Mouse (Mus musculus) kidney, adult 8-10 months (tissue): ENCODE data around the gene Kcnj9.

Experiments
- DNase-seq, 2 experiments: peaks; one replicate each; pipeline ENCODE4 v3.0.0; 2022

Gene Kcnj9

DNA sequence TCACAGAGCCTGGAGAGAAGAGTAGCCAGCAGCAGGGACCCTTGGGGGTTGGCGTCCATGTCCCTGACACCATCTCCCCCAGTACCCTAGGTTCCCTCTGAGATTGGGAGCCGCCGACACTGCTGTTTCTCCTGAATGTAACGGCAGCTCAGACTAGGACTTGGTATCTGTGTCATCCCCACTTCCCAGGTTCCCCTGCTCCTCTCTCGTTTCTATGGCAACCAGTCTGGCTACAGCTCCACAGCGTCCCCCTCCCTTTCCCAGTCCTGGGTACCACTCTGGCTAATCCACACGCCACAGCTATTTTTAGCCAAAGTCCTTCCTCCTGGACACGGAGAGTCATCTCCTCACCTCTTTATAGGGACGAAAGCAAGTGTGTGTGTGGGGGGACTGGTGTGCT is at the start of gene Kcnj9:
TSS of gene Kcnj9 (minus strand) at position 188 of the 400 bp plus-strand sequence.
- no peak for DNase-seq

DNA sequence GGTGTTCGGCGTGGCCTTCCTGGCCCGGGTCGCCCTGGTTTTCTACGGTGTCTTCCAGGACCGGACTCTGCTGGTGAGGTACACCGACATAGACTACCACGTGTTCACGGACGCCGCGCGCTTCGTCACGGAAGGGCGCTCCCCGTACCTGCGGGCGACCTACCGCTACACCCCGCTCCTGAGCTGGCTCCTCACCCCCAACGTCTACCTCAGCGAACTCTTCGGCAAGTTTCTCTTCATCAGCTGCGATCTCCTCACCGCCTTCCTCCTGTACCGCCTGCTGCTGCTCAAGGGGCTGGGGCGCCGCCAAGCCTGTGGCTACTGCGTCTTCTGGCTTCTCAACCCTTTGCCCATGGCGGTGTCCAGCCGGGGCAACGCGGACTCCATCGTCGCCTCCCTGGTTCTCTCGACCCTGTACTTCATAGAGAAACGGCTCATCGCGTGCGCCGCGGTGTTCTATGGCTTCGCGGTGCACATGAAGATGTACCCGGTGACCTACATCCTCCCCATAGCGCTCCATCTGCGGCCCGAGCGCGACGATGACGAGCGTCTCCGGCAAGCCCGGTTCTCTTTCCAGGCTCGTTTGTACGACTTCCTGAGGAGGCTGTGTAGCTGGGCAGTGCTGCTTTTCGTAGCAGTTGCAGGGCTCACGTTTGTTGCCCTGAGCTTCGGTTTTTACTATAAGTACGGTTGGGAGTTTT is 47.8 kb upstream of the Kcnj9 start:
- peak in 1 of 2 experiments; percentile 21 for DNase-seq

DNA sequence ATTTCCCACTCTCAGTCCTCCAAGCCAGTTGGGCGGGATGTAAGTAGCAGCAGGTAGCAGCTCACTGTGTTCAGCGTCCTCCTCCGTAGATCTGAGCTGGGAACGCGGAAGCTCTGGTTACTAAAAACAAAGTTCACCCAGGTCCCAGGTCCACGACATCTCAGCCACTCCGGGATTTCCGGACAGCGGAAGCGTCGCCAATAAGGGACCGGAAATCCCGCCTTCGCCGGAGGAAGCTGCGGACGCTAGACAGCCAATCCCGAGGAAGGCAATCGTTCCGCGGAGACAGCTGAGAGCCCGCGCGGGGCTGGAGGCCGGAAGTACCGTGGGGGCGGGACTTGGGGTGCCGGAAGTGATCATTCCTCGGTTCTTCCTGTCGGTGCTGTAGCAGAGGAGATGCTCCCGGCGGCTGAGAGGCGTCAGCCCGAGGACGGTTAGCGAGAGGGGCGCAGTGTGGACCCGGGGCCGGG is 47.1 kb upstream of the Kcnj9 start, which contains the start of gene Pigm:
TSS of gene Pigm (plus strand) at position 349 of the 470 bp plus-strand sequence.
- DNase-seq: peak; percentile 98

DNA sequence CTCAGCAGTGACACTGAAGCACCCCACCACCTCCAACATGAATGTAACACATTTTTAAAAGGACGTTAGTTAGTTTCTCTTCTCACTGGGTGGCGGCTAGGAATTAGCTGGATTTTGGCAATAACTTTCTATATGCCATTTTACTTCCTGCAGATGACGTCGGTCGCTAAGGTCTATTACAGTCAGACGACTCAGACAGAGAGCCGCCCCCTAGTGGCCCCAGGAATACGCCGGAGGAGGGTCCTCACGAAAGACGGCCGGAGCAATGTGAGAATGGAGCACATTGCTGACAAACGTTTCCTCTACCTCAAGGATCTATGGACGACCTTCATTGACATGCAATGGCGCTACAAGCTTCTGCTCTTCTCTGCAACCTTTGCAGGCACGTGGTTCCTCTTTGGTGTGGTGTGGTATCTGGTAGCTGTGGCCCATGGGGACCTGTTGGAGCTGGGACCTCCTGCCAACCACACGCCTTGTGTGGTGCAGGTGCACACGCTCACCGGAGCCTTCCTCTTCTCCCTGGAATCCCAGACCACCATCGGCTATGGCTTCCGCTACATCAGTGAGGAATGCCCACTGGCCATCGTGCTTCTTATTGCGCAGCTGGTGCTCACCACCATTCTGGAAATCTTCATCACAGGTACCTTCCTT is 39.8 kb upstream of the Kcnj9 start:
- no peak for DNase-seq

DNA sequence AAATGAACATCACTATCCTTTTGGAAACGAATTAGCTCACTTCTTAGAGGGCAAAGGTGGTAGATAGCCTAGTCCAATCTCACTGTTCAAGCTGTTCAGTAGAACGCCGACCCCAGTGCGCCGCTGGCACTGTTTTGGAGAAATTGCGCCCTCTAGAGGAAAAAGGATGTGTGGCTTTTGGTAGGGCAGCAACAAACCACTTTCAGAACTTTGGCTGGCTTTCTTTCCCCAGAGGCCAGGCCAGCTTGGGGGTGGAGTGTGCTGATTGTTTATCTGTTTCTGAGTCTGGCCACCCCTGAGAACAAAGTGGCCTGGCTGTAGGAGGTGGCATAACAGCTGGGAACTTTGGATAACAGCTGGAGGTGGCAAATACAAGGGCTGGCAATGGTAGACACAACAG is 35.6 kb upstream of the Kcnj9 start:
- peak in 1 of 2 experiments; percentile 49 for DNase-seq

DNA sequence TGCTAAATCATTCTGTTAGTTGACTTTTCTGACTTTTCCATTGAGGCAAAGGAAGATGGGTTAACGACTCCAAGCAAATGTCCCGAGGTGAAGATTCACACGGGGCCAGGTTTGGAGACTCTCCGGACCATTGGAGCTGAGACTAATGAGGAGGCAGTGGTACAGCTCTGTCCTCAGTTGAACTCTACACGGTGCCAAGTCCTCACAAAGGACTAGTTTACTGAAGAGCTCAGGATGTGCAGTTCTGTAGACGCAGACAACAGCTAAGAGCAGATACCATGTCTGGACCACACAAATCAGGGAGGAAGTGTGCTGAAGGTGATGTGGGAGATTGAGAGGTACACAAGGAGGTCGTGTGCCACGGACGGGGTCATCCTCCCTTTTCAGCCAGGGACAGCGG is 29.2 kb upstream of the Kcnj9 start:
- no peak for DNase-seq

DNA sequence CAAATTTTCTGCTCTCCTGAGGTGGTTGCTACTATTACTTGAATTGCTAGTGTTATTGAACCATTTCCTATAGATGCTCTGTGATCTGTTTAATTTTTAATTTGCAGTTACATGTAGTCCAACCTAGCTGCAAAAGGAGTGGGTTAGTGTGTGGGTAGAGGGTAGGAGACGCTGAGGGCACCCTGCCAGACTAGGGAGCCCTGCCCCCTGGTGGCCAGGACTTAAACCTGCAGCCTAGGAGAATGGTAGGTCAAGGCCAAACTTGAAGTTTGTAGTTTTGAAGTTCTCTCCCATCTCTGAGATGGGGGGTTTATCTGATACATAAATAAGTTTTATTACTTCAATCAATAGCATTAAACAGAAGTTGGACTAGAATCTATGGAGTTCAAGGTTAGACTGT is 28.4 kb upstream of the Kcnj9 start:
- DNase-seq: peak; percentile 50 to 57

DNA sequence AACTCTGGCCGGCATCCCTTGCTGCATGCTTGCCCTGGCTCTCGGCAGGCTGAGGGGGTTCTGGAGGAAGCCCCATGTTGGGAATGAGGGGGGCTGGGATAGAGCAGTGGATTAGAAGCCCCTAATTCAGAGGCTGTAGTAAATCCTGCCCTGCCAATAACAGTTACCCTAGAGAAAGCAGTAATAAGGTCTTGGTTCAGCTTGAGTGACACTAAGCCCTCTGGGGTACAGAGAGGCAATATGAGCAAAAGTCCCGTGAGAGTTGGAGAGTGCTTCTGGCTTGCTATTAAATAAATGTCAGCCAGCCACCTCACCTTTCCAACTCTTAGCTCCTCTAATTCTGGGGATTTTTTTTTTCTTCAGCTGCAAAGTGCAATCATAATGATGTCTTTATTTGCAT is 26.2 kb upstream of the Kcnj9 start:
- no peak for DNase-seq

DNA sequence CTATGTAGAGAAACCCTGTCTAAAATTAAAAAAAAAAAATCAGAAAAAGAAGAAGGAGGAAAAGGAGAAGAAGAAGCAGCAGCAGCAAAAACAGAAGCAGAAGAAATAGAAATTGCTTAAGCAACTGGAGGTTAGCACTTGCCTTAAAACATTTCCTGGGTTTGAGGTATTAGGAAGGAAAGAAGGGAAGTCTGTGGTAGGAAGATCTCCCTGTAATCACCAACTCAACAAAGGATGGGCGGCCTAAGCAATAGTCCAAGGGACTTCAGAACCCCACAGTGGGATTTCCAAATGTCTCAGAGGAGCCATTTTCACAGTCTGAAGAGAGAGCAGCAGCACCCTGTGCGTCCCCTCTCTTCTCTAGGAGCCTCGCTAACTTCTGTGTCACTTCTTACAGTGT is 23.3 kb upstream of the Kcnj9 start:
- no peak for DNase-seq

DNA sequence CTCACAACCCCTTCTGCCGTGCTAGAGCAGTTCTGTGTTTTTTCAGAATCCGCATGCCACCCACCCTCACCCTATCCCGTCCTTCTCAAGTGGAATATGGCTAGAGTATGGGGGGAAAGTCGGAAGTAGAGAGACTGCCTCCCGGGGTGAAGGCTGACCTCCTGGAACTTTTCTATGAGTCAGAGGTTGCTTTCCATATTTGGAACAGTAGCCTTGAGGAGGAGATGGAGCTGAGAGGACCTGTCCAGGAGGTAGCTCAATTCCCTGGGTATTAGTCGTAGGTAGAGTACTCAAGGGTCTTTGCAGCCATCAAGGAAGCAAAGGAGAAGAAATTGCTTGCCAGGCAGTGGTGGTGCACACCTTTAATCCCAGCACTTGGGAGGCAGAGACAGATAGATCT is 22.9 kb upstream of the Kcnj9 start:
- DNase-seq: no peak

DNA sequence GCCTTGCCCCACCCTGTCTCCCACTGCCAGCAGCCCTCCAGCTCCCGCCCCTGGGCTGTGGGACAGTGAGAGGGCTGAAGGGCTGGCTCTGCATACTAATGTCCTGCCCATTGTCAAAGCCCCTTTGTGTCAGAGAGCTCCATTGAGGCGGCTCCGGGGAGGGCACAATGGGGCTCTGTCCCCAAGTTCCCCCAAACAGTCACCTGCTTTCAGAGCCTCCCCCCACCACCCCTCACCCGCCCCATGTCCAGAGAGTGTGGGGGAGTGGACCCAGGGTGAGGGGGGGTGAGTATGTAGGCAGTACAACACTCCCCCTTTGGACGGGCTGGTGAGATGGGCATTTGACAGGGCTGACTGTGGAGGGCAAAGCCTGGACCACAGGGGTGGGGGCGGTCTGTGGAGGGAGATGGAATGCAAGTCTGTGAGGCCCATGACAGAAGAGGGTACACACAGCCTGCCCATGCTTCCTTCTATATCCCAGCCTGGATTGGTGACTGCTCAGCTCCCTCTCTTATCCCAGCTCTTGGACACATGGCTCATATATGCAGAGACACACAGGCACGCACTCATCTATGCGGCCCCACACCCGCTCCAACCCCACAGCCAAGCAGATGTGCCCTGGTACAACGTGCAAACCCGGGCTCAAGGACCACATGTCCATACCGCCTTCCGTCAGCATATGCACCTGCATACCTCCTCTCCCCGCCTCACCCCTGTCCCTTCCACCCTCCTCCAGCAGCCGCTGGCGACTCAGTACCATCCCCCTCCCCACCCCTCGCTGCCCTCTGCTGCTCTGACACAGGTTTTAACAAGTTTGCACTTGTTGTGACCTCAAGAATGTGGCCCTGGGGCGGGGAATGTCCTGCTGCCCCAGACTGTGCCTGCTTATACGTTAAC is 21.0 kb upstream of the Kcnj9 start:
- peak; percentile 83 to 91 for DNase-seq

DNA sequence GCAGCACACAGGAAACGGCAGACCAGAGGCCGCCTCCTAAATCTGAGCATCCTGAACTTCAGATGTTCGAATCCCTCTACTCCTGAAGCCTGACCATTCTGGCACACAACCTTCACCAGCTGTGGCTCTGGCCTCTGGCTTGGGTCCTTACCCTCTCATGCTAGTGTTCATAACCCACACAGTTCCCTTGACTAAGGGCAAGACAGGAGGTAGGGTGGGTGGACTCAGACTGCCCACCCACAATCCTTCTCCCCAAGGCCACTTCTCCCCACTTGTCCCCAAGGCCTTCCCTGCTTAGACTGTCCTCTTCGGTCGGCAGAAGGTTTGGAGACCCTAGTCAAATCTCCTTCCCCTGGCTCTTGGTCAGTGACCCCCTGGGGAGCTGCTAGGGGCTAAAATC is 20.4 kb upstream of the Kcnj9 start:
- no peak for DNase-seq

DNA sequence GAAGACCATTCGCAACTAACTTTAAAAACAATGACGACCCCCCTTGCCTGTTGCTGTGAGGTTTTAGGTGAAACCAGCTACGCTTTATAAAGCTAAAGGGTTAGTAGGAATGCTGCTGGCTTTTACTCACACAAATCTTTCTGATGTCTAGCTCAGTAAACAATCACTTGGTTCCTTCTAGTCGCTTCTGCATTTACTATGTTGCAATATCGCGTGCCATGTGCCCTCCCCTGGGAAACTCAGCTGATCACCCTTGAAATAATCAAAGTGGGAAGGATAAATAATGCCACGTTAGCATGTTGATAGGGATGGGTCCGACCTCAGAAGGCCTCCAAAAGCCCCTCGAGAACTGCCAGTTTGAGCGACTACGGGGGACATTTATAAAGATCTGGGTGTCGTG is 18.3 kb upstream of the Kcnj9 start:
- no peak for DNase-seq

DNA sequence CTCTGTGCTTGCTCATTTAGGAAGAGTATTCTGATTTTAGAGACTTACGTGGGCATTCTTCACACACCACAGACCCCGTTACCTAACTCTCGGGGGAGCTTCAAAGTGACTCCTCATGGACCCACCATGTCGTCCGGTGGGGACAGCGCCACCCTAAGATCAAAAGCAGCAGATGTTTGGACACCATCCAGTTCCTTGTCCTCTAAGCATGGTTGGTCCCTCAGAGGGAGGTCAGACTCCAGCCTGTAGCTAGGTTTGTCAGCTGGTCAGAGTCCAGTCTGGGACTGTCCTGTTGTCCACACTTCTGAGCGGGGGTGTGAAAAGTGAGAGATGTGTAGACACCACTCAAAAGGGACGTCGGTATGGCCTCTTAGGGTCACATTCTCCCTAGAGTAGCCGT is 17.6 kb upstream of the Kcnj9 start:
- DNase-seq: peak in 1 of 2 experiments; percentile 37

DNA sequence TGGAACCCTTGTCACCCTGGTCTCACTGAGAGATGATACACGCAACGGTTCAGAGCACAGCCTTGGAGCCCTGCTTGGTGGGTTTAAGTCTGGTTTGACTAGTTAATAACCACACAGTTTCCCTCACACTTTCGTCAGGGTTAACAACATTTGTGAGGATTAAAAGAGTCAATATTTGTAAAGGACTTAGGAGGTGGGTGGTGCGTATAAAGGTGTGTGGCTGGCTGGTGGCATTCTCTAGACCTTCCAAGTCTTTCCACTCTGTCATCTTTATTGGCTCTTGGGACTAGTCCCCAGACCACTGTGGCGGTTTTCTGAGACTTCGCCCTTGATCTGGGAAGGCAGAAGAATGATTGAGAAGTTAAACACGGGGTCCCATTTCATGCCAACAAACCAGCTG is 15.7 kb upstream of the Kcnj9 start:
- no peak for DNase-seq

DNA sequence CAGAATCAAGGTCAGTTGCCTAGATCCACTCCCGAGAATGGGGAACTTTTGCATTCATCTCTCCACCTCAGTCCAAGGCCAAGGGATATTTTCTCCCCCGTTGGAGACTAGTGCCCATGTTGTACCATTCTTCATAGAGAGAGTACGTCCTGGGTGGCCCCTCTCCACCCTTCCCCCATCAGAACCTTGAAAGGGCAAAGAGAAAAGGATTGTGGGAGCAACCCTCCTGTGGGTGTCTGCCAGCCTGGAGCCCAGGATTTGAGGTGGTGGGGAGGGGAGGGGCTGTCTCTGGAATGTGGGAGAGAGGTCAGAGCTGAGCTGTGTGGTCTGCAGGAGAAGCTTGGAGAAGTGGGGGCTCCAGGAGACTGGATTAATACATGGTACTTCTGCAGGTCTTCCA is 14.8 kb upstream of the Kcnj9 start:
- DNase-seq: no peak

DNA sequence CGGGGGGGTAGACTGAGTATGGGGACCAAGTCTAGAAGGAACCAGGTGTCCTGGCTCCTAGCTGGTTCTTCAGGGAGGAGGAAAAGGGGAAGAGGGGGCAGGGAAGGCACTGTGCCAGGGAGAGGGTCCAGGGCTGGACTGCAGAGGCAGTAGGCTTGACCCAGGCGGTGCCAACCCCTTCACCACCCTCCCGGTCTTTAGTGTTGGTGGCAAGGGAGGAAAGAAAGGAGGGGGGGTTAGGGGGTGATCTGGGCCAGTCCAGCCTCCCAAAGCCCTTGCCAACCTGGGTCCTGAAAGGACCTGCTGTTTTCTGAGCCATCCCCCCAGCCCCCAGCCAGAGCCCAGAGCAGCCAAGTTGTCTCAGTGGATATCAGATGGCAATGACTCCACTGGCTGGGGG is 13.6 kb upstream of the Kcnj9 start:
- no peak for DNase-seq

DNA sequence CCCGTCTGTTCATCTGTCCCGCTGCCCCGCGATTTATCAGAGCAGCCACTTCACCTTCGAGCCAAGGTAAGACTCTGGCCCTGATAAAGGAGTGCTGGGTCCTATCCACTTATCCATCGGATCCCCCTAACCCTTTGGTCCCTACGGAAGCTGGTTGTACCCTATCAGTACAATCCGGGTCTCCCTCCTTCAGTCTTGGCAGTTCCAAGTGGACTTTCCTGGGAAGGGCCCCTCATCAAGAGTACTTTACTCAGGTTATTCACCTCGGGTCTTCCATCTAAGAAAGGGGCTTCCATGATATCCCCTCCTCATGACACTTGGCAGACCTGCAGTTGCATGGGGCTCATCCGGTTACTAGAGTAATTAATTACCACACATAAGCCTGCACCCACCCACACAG is 12.3 kb upstream of the Kcnj9 start:
- DNase-seq: no peak

DNA sequence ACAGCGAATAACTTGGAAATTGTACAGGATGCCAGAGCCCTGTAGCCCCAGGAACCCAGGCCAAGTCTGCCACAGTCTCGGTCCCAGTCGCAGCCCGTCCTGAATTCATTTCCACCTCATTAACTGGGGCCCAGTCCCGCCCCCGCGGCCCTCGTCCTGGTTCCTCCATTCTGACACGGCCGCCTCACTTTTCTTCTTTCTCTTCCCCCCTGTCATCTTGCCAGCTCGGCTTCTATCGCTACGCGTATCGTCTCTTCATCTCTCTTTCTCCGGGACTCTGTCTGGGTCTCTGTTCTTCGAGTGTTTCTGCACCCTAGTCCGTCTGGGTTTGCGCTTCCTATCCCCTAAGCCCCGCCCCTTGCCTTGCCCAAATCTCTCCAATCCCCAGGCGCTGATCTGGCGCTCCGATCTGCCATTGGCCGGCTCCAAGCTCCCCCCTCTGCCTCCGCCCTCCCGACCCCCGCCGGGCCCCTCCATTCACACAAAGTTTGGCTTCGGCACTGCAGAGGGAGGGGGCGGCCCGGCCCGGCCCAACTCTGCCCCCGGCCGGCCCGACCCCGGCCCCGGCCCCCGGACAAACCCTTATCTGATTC is 11.7 kb upstream of the Kcnj9 start, which contains the start of gene Kcnj10:
TSS of gene Kcnj10 (plus strand) at position 482 of the 593 bp plus-strand sequence.
- peak; percentile 74 for DNase-seq

DNA sequence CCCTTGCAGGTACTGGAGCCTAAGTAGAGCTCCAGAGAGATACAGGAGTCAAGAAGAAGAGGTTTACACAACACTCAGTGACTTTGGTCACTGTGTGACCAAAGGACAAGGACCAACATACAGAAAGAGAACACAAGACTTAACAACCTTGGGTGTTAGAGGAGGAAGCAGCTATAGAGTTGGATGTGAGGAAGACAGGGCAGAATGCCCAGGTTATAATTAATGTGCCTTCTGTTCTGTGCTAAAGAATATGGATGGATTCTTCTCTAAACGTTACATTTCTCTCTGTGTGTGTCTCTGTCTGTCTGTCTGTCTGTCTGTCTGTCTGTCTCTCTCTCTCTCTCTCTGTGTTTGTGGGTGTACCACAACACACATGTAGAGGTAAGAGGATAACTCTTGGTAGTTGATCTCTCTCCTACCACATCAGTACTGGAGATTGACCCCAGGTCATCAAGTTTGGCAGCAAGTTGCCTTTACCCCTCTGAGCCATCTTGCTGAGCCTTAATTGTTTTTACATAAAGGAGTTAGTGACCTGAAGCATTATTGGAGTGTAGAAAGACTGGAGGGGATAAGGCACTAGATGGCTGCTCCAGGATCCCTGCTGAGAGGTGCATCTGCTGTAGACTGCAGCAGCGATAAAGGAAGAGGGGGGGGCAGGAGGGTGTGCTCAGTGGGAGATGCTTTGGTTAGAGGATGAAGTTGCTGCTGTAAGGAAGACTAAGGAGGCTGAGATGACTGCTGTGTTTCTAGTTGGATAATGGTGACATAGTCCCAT is 8.5 kb upstream of the Kcnj9 start:
- DNase-seq: no peak

DNA sequence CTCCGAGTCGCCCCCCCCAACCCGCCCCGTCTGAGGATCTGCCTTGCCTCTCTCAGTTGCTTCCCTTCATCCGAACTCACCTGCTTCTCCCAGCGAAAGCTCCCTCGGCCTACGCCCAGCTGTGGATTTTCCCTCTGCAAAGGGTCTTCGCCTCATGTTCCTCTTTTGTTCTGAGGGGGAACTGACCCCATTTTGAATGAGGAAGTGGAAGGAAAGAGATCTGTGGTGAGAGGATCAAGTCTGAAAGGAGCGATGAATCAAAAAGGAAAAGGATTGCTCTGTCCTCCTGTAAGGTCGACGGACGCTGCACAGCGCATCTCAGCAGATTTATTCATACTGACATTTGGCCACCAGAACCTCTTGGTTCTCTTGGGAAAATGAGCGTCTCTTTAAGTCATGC is 6.7 kb upstream of the Kcnj9 start:
- no peak for DNase-seq

DNA sequence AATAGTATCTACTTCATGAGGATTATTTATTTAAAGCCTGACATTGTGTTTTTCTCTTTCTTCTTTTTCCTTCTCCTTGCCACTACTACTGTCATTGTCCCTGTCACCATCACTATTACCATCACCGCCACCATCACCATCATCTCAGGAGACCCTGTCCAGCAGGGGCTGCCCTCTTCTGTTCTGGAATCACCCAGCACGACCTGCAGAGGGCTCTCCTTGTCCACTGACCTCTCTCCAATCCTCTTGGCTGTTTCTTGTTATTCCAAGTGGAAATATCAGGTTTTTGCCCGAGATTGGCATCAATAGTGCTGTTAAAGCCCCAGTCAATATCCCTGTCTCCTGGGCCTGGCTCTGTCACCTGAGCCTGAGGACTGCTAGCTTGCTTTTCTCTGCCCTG is 4.4 kb upstream of the Kcnj9 start:
- no peak for DNase-seq
